Mouse (Mus musculus) limb, embryonic 13.5 days (tissue): Measurements from ENCODE around the gene Hoxc12. TPM values are rescaled to one million over a fixed set of nuclear protein-coding genes. Genes with fewer than 3 reads are reported as not detected.

Experiments used
- ATAC-seq: fragments of 200-750 bp; cut with Nextera tagmentation; 2 replicates; pipeline ENCODE4 v1.8.0; 2017; ENCODE audit warnings: low read depth, moderate number of reproducible peaks, moderate TSS enrichment; ENCODE audit not compliant: low FRiP score
- H3K27ac ChIP-seq: fragments of 300-500 bp; sonication (generic); 2 replicates; pipeline ENCODE4 v1.5.1; 2015; ENCODE audit warnings: inconsistent platforms, mild to moderate bottlenecking, moderate library complexity
- H3K27me3 ChIP-seq: fragments of 300-500 bp; sonication (generic); 2 replicates; pipeline ENCODE4 v1.6.1; 2015; ENCODE audit warnings: mild to moderate bottlenecking, inconsistent platforms
- H3K36me3 ChIP-seq: fragments of 300-500 bp; sonication (generic); 2 replicates; pipeline ENCODE4 v1.6.1; 2015; ENCODE audit warnings: inconsistent platforms, mild to moderate bottlenecking, moderate library complexity
- H3K4me1 ChIP-seq: fragments of 300-500 bp; sonication (generic); 2 replicates; pipeline ENCODE4 v1.6.1; 2015; ENCODE audit warnings: inconsistent platforms
- H3K4me2 ChIP-seq: fragments of 300-500 bp; sonication (generic); replicated peaks from 2 replicates; pipeline ENCODE4 v1.6.1; 2015; ENCODE audit warnings: inconsistent platforms, mild to moderate bottlenecking, moderate library complexity
- H3K4me3 ChIP-seq: fragments of 300-500 bp; sonication (generic); 2 replicates; pipeline ENCODE4 v1.5.1; 2015; ENCODE audit warnings: moderate library complexity, mild to moderate bottlenecking, inconsistent platforms
- H3K9ac ChIP-seq: fragments of 300-500 bp; sonication (generic); 2 replicates; pipeline ENCODE4 v1.6.1; 2015; ENCODE audit warnings: mild to moderate bottlenecking, inconsistent platforms
- H3K9me3 ChIP-seq: fragments of 300-500 bp; sonication (generic); 2 replicates; pipeline ENCODE4 v1.6.1; 2016; ENCODE audit warnings: inconsistent platforms
- WGBS: fragments of 180-500 bp; shearing (Covaris S2); methylation state at CpG from one replicate; pipeline ENCODE4 v1.1.7; 2015; 5-methylcytosine and 5-hydroxymethylcytosine counted together
- polyA plus RNA-seq: library from polyadenylated mRNA; unstranded; fragments of >200 nt; fragmentation: Nextera tagmentation; extraction: Ambion mirVana; gene quantifications from 2 replicates; pipeline ENCODE4 v1.2.1, GENCODE M21; 2015

Hoxc12 gene
- polyA plus RNA-seq, result 2.8 and 3.1 TPM in 2 replicates

- H3K27me3 ChIP-seq, result peaks cover 99% of the 10 kb centered on the region
- peak within 1 kb of the TSS; percentile 54 for H3K9ac ChIP-seq
- peak within 1 kb of the TSS; percentile 43 for H3K4me2 ChIP-seq
- H3K27ac ChIP-seq, result no peak within 1 kb of the TSS
- ATAC-seq, result 0 out of 2 replicates have a peak, but pooled peaks have one; percentile 5
- peaks cover 15% of the 10 kb centered on the region; the same call in 1 of the 2 replicates for H3K4me1 ChIP-seq
- WGBS, result under 1% methylated on average over 31 of the region's 31 CpGs
- H3K4me3 ChIP-seq, result peak within 1 kb of the TSS; percentile 29
- no peaks in the 10 kb centered on the region for H3K36me3 ChIP-seq
- no peaks in the 10 kb centered on the region for H3K9me3 ChIP-seq
Measured at GRCm38 (mm10) chr15:102936279-102936972, at the start of gene Hoxc12. TSS of gene Hoxc12 (plus strand) at chr15:102936757.

- Histone ChIP-seq H3K9me3 (no peaks in the 10 kb centered on the region), H3K27me3 (peaks cover 32% of the 10 kb centered on the region), H3K27ac (no peak overlapping the region), H3K9ac (no peak overlapping the region), H3K4me1 (no peaks in the 10 kb centered on the region), H3K4me2 (no peak overlapping the region), H3K4me3 (no peak overlapping the region), H3K36me3 (no peaks in the 10 kb centered on the region)
- 81% methylated on average over 6 of the region's 6 CpGs for WGBS
- no peak for ATAC-seq
Measured at GRCm38 (mm10) chr15:102895115-102895514, 41.4 kb upstream of the Hoxc12 start.

GRCm38 (mm10) chr15:102904946-102905345 is 31.6 kb upstream of the Hoxc12 start:
- Histone ChIP-seq H3K4me3 (no peak overlapping the region), H3K9ac (no peak overlapping the region), H3K27me3 (peaks cover 85% of the 10 kb centered on the region), H3K4me1 (0 out of 2 replicates have a peak, but pooled peaks cover under 1% of the 10 kb centered on the region), H3K27ac (no peak overlapping the region), H3K36me3 (no peaks in the 10 kb centered on the region), H3K9me3 (no peaks in the 10 kb centered on the region), H3K4me2 (no peak overlapping the region)
- ATAC-seq, result no peak
- WGBS, result 46% methylated on average over 1 of the region's 1 CpGs

GRCm38 (mm10) chr15:102909536-102909935 is 27.0 kb upstream of the Hoxc12 start:
- WGBS, result 0% methylated on average over 4 of the region's 4 CpGs
- Histone ChIP-seq H3K27me3 (peaks cover 92% of the 10 kb centered on the region), H3K4me2 (no peak overlapping the region), H3K4me1 (0 out of 2 replicates have a peak, but pooled peaks cover 4% of the 10 kb centered on the region), H3K9ac (no peak overlapping the region), H3K9me3 (no peaks in the 10 kb centered on the region), H3K27ac (no peak overlapping the region), H3K36me3 (no peaks in the 10 kb centered on the region), H3K4me3 (no peak overlapping the region)
- no peak for ATAC-seq

- 0 out of 2 replicates have a peak overlapping the region, but pooled peaks have one; percentile 1 for H3K4me3 ChIP-seq
- H3K4me2 ChIP-seq, result peak overlapping the region; percentile 37
- under 1% methylated on average over 18 of the region's 18 CpGs for WGBS
Measured at GRCm38 (mm10) chr15:102910038-102910437, 26.5 kb upstream of the Hoxc12 start.

GRCm38 (mm10) chr15:102910496-102911095 is 26.0 kb upstream of the Hoxc12 start:
- H3K4me3 ChIP-seq, result 0 out of 2 replicates have a peak overlapping the region, but pooled peaks have one; percentile 1
- no peak for ATAC-seq
- no peak overlapping the region for H3K9ac ChIP-seq
- H3K27me3 ChIP-seq, result peaks cover 90% of the 10 kb centered on the region
- no peaks in the 10 kb centered on the region for H3K36me3 ChIP-seq
- H3K27ac ChIP-seq, result no peak overlapping the region
- 1% methylated on average over 22 of the region's 22 CpGs for WGBS
- H3K4me2 ChIP-seq, result peak overlapping the region; percentile 37
- 0 out of 2 replicates have a peak, but pooled peaks cover 4% of the 10 kb centered on the region for H3K4me1 ChIP-seq
- no peaks in the 10 kb centered on the region for H3K9me3 ChIP-seq

More at GRCm38 (mm10) chr15:102910038-102910437, 26.5 kb upstream of the Hoxc12 start:
- H3K9ac ChIP-seq, result 0 out of 2 replicates have a peak overlapping the region, but pooled peaks have one; percentile 39
- H3K36me3 ChIP-seq, result no peaks in the 10 kb centered on the region
- no peak overlapping the region for H3K27ac ChIP-seq
- peaks cover 92% of the 10 kb centered on the region for H3K27me3 ChIP-seq
- no peaks in the 10 kb centered on the region for H3K9me3 ChIP-seq
- 0 out of 2 replicates have a peak, but pooled peaks cover 4% of the 10 kb centered on the region for H3K4me1 ChIP-seq
- ATAC-seq, result no peak

- Histone ChIP-seq H3K9me3 (no peaks in the 10 kb centered on the region), H3K4me2 (no peak overlapping the region), H3K4me1 (0 out of 2 replicates have a peak, but pooled peaks cover 4% of the 10 kb centered on the region), H3K36me3 (no peaks in the 10 kb centered on the region), H3K4me3 (no peak overlapping the region), H3K27me3 (peaks cover 91% of the 10 kb centered on the region), H3K27ac (no peak overlapping the region), H3K9ac (no peak overlapping the region)
- under 1% methylated on average over 19 of the region's 19 CpGs for WGBS
- no peak for ATAC-seq
Measured at GRCm38 (mm10) chr15:102913038-102913585, 23.4 kb upstream of the Hoxc12 start.

GRCm38 (mm10) chr15:102917972-102918572 is 18.5 kb upstream of the Hoxc12 start:
- H3K4me2 ChIP-seq, result no peak overlapping the region
- peaks cover 94% of the 10 kb centered on the region for H3K27me3 ChIP-seq
- H3K27ac ChIP-seq, result no peak overlapping the region
- H3K9me3 ChIP-seq, result no peaks in the 10 kb centered on the region
- H3K4me3 ChIP-seq, result no peak overlapping the region
- no peaks in the 10 kb centered on the region for H3K36me3 ChIP-seq
- peaks cover 13% of the 10 kb centered on the region for H3K4me1 ChIP-seq
- 1% methylated on average over 20 of the region's 20 CpGs for WGBS
- no peak overlapping the region for H3K9ac ChIP-seq
- no peak for ATAC-seq

- no peaks in the 10 kb centered on the region for H3K9me3 ChIP-seq
- peaks cover 13% of the 10 kb centered on the region for H3K4me1 ChIP-seq
- H3K36me3 ChIP-seq, result no peaks in the 10 kb centered on the region
- ATAC-seq, result no peak
- H3K4me3 ChIP-seq, result no peak overlapping the region
- H3K27ac ChIP-seq, result no peak overlapping the region
- H3K27me3 ChIP-seq, result peaks cover 94% of the 10 kb centered on the region
- no peak overlapping the region for H3K9ac ChIP-seq
- no peak overlapping the region for H3K4me2 ChIP-seq
- 5% methylated on average over 7 of the region's 7 CpGs for WGBS
Measured at GRCm38 (mm10) chr15:102918611-102919265, 17.8 kb upstream of the Hoxc12 start.

GRCm38 (mm10) chr15:102919336-102920180 is 17.0 kb upstream of the Hoxc12 start:
- Histone ChIP-seq H3K27ac (no peak overlapping the region), H3K36me3 (no peaks in the 10 kb centered on the region), H3K4me1 (peaks cover 13% of the 10 kb centered on the region), H3K9me3 (no peaks in the 10 kb centered on the region), H3K27me3 (peaks cover 97% of the 10 kb centered on the region), H3K4me3 (no peak overlapping the region), H3K4me2 (peak overlapping the region; percentile 46; the same call in 1 of the 2 replicates), H3K9ac (no peak overlapping the region)
- 3% methylated on average over 12 of the region's 12 CpGs for WGBS
- no peak for ATAC-seq

- no peak overlapping the region for H3K27ac ChIP-seq
- H3K36me3 ChIP-seq, result no peaks in the 10 kb centered on the region
- under 1% methylated on average over 17 of the region's 20 CpGs for WGBS
- H3K9me3 ChIP-seq, result no peaks in the 10 kb centered on the region
- 0 out of 2 replicates have a peak, but pooled peaks have one; percentile 57 for ATAC-seq
- H3K9ac ChIP-seq, result no peak overlapping the region
- H3K4me1 ChIP-seq, result peaks cover 13% of the 10 kb centered on the region
- H3K4me3 ChIP-seq, result peak overlapping the region; percentile 36
- peak overlapping the region; percentile 46 for H3K4me2 ChIP-seq
- peaks cover 97% of the 10 kb centered on the region for H3K27me3 ChIP-seq
Measured at GRCm38 (mm10) chr15:102920619-102921018, 15.9 kb upstream of the Hoxc12 start.
